Mouse (Mus musculus): ENCODE measurements around the gene Lgals9. TPM values are rescaled to one million over a fixed set of nuclear protein-coding genes. Genes with fewer than 3 reads are reported as not detected.

Gene Lgals9
- polyA plus RNA-seq (2016; fragmentation: Nextera tagmentation; extraction: Ambion mirVana), result 2.6 and 4.9 TPM in 2 replicates

GRCm38 (mm10) chr11:78984483-78985177, at the start of gene Lgals9:
Gene Lgals9, minus strand, starts transcription at chr11:78984946.
- H3K27ac ChIP-seq (replicated peaks), result no peak within 1 kb of the TSS
- DNase-seq (ENCODE audit: low spot score), result no peak
- no peaks in the 10 kb centered on the region for H3K36me3 ChIP-seq
- 85% methylated on average over 10 of the region's 10 CpGs for WGBS
- no peaks in the 10 kb centered on the region for H3K4me1 ChIP-seq
- H3K9me3 ChIP-seq (replicated peaks), result 0 out of 2 replicates have a peak, but pooled peaks cover 4% of the 10 kb centered on the region
- H3K27me3 ChIP-seq (ENCODE audit: low read depth, poor library complexity, severe bottlenecking), result no peaks in the 10 kb centered on the region
- no peak within 1 kb of the TSS for H3K4me3 ChIP-seq

GRCm38 (mm10) chr11:79033636-79034035, 48.9 kb upstream of the Lgals9 start:
- H3K27me3 ChIP-seq (ENCODE audit: low read depth, poor library complexity, severe bottlenecking), result no peaks in the 10 kb centered on the region
- no peaks in the 10 kb centered on the region for H3K9me3 ChIP-seq (replicated peaks)
- no peak for DNase-seq (ENCODE audit: low spot score)
- H3K27ac ChIP-seq (replicated peaks), result no peak overlapping the region
- no peaks in the 10 kb centered on the region for H3K36me3 ChIP-seq
- WGBS, result 94% methylated on average over 11 of the region's 11 CpGs
- H3K4me1 ChIP-seq, result peaks cover 6% of the 10 kb centered on the region; the same call in 1 of the 2 replicates
- no peak overlapping the region for H3K4me3 ChIP-seq

- WGBS, result 81% methylated on average over 12 of the region's 12 CpGs
- Histone ChIP-seq H3K4me1 (peaks cover 6% of the 10 kb centered on the region; the same call in 1 of the 2 replicates), H3K4me3 (no peak overlapping the region), H3K27ac (replicated peaks) (no peak overlapping the region), H3K27me3 (ENCODE audit: low read depth, poor library complexity, severe bottlenecking) (no peaks in the 10 kb centered on the region), H3K9me3 (replicated peaks) (no peaks in the 10 kb centered on the region), H3K36me3 (no peaks in the 10 kb centered on the region)
- DNase-seq (ENCODE audit: low spot score), result no peak
Observed at GRCm38 (mm10) chr11:79033021-79033420, 48.3 kb upstream of the Lgals9 start.

- DNase-seq (ENCODE audit: low spot score), result no peak
- no peak overlapping the region for H3K4me3 ChIP-seq
- H3K27ac ChIP-seq (replicated peaks), result no peak overlapping the region
- 72% methylated on average over 5 of the region's 5 CpGs for WGBS
- no peaks in the 10 kb centered on the region for H3K9me3 ChIP-seq (replicated peaks)
- peaks cover 6% of the 10 kb centered on the region; the same call in 1 of the 2 replicates for H3K4me1 ChIP-seq
- peaks cover 7% of the 10 kb centered on the region for H3K36me3 ChIP-seq
- H3K27me3 ChIP-seq (ENCODE audit: low read depth, poor library complexity, severe bottlenecking), result no peaks in the 10 kb centered on the region
Observed at GRCm38 (mm10) chr11:79031452-79031746, 46.7 kb upstream of the Lgals9 start.

GRCm38 (mm10) chr11:79030570-79031451, 46.1 kb upstream of the Lgals9 start:
- H3K27ac ChIP-seq (replicated peaks), result no peak overlapping the region
- WGBS, result 55% methylated on average over 19 of the region's 19 CpGs
- peaks cover 7% of the 10 kb centered on the region for H3K36me3 ChIP-seq

GRCm38 (mm10) chr11:79023751-79024150, 39.0 kb upstream of the Lgals9 start:
- Histone ChIP-seq H3K4me3 (no peak overlapping the region), H3K36me3 (peaks cover 27% of the 10 kb centered on the region), H3K27ac (replicated peaks) (peak overlapping the region; percentile 63), H3K27me3 (ENCODE audit: low read depth, poor library complexity, severe bottlenecking) (no peaks in the 10 kb centered on the region), H3K9me3 (replicated peaks) (no peaks in the 10 kb centered on the region), H3K4me1 (peaks cover 30% of the 10 kb centered on the region)
- WGBS, result 76% methylated on average over 6 of the region's 6 CpGs
- DNase-seq (ENCODE audit: low spot score), result no peak

More at GRCm38 (mm10) chr11:79030570-79031451, 46.1 kb upstream of the Lgals9 start:
- Histone ChIP-seq H3K27me3 (ENCODE audit: low read depth, poor library complexity, severe bottlenecking) (no peaks in the 10 kb centered on the region), H3K4me1 (peaks cover 6% of the 10 kb centered on the region; the same call in 1 of the 2 replicates), H3K4me3 (no peak overlapping the region), H3K9me3 (replicated peaks) (no peaks in the 10 kb centered on the region)
- peak; percentile 74 for DNase-seq (ENCODE audit: low spot score)

- Histone ChIP-seq H3K36me3 (peaks cover 31% of the 10 kb centered on the region), H3K4me3 (no peak overlapping the region)
- WGBS, result 44% methylated on average over 7 of the region's 7 CpGs
Observed at GRCm38 (mm10) chr11:79023342-79023741, 38.6 kb upstream of the Lgals9 start.

GRCm38 (mm10) chr11:79022836-79023235, 38.1 kb upstream of the Lgals9 start:
- H3K4me3 ChIP-seq, result no peak overlapping the region
- 75% methylated on average over 4 of the region's 4 CpGs for WGBS
- DNase-seq (ENCODE audit: low spot score), result no peak
- H3K27ac ChIP-seq (replicated peaks), result peak overlapping the region; percentile 63; the same call in 1 of the 2 replicates
- H3K36me3 ChIP-seq, result peaks cover 31% of the 10 kb centered on the region
- no peaks in the 10 kb centered on the region for H3K27me3 ChIP-seq (ENCODE audit: low read depth, poor library complexity, severe bottlenecking)
- H3K9me3 ChIP-seq (replicated peaks), result no peaks in the 10 kb centered on the region
- H3K4me1 ChIP-seq, result peaks cover 30% of the 10 kb centered on the region

More at GRCm38 (mm10) chr11:79023342-79023741, 38.6 kb upstream of the Lgals9 start:
- Histone ChIP-seq H3K27ac (replicated peaks) (peak overlapping the region; percentile 63), H3K27me3 (ENCODE audit: low read depth, poor library complexity, severe bottlenecking) (no peaks in the 10 kb centered on the region), H3K4me1 (peaks cover 30% of the 10 kb centered on the region), H3K9me3 (replicated peaks) (no peaks in the 10 kb centered on the region)
- peak; percentile 39 for DNase-seq (ENCODE audit: low spot score)

- 87% methylated on average over 21 of the region's 21 CpGs for WGBS
- Histone ChIP-seq H3K27me3 (ENCODE audit: low read depth, poor library complexity, severe bottlenecking) (no peaks in the 10 kb centered on the region), H3K4me3 (no peak overlapping the region), H3K4me1 (peaks cover 46% of the 10 kb centered on the region), H3K36me3 (peaks cover 27% of the 10 kb centered on the region), H3K27ac (replicated peaks) (peak overlapping the region; percentile 17; the same call in 1 of the 2 replicates), H3K9me3 (replicated peaks) (no peaks in the 10 kb centered on the region)
- DNase-seq (ENCODE audit: low spot score), result no peak
Observed at GRCm38 (mm10) chr11:79020535-79021045, 35.8 kb upstream of the Lgals9 start.

GRCm38 (mm10) chr11:79019839-79020534, 35.2 kb upstream of the Lgals9 start:
- peaks cover 51% of the 10 kb centered on the region for H3K4me1 ChIP-seq
- no peaks in the 10 kb centered on the region for H3K27me3 ChIP-seq (ENCODE audit: low read depth, poor library complexity, severe bottlenecking)
- no peak overlapping the region for H3K4me3 ChIP-seq
- peaks cover 27% of the 10 kb centered on the region for H3K36me3 ChIP-seq
- 86% methylated on average over 17 of the region's 17 CpGs for WGBS
- H3K9me3 ChIP-seq (replicated peaks), result no peaks in the 10 kb centered on the region
- peak overlapping the region; percentile 17; the same call in 1 of the 2 replicates for H3K27ac ChIP-seq (replicated peaks)
- DNase-seq (ENCODE audit: low spot score), result no peak

GRCm38 (mm10) chr11:79018954-79019704, 34.4 kb upstream of the Lgals9 start:
- peak; percentile 69 for DNase-seq (ENCODE audit: low spot score)
- Histone ChIP-seq H3K9me3 (replicated peaks) (no peaks in the 10 kb centered on the region), H3K4me1 (peaks cover 59% of the 10 kb centered on the region), H3K27me3 (ENCODE audit: low read depth, poor library complexity, severe bottlenecking) (no peaks in the 10 kb centered on the region), H3K36me3 (peaks cover 27% of the 10 kb centered on the region), H3K27ac (replicated peaks) (no peak overlapping the region), H3K4me3 (no peak overlapping the region)
- 58% methylated on average over 11 of the region's 11 CpGs for WGBS
